Mouse (Mus musculus): ENCODE data around the gene Zbtb25. TPM values are rescaled to one million over a fixed set of nuclear protein-coding genes. Genes with fewer than 3 reads are reported as not detected.

The Zbtb25 gene
- total RNA-seq, 4 experiments from 2014 or later: 19.0 to 22.6 (median 20.8) TPM

DNA sequence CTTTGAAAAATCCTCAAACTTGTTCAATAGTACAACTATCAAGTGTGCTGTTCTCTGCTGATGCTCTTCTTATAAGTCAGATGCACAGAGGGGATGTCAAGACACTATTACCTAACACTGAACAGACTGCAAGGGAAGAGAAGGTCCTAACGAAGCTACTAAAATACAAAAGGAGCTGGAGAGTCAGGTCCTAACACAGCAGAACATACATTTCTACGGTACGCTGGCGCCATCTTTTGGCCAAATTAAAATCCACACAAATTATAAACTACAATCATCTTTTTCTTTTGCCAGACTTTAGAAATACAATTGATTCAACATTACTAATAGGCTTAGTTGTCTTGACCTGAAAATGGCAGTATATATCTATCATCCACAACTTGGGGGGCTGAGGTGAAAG is 28.3 kb downstream of the Zbtb25 start:
- peak in 1 of 2 experiments; percentile 57 for DNase-seq (ENCODE audit: low spot score in 2 of 2)

DNA sequence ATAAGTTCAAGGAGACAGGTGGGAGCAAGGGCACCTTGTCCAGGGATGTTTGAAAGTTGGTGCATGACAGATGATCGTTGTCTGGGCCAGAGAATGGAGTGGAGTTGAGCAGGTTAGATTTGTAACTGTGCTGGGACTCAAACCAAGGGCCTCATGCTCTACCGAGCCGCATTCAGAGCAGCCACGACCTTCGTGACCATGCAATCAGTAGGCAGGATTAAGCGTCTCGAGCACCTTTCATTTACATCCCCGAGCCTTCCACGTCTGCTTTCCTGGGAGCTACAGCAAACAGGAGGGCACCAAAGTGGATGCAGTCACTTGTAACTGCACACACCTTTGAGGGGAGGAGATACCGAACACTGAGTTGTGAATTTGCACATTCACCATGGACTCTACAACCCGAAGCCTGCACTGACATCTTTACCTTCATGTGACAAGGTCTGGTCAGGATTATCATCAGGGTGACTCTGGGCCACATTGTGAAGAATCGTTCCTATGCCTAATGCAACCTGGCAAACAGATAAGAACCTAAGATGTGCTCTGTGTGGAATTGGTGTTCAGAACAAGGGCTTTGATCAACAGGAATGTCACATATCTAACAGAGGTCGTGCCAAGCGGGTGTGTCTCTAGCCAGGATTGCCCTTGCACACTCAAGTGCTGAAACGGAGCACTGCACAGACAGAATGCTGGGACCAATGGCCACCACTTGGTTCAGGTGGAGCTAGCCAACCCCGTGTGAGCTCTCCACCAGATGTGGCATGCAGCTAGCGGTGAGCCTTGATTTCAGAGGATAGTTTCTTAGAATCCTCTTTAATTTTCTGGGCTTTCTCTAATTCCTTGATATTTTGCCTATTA is 33.1 kb downstream of the Zbtb25 start:
- no peak for DNase-seq (ENCODE audit: low spot score in 2 of 2)

DNA sequence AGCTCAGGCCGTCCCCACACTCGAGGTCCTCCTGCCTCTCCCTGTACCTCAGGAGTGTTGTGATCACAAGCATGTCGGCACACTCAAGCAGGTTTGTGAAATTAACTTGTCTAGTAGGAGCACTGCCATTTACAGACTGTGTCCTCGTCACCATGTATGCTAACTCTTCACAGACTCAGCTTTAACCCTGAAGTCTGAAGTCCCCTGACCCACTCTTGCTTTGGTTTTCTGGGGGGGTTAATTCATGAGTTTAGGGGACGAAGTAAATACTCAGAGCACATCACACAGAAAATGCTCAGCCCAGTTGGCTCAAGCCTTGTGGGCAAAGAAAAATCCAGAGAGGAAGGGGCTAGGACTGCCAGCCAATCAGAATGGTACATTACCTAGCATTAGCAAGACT is 33.8 kb downstream of the Zbtb25 start:
- DNase-seq (ENCODE audit: low spot score in 2 of 2): no peak

DNA sequence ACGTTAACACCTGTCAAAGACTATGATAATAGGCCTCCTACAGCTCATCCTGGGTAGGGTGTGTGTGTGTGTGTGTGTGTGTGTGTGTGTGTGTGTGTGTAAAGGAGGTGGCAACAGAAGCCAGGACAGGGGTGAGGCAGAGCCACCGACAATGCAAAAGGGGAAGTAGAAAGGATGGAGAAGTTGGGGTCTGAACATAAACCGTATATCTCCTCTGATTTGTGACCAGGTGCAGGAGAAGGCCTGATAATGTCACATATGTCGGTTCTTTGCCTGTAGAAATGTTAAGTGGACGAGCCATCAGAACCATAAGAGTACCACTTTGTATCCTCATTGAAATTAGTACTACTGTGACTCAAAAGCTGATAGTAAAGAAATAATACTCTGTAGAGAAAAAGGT is 35.7 kb downstream of the Zbtb25 start:
- DNase-seq (ENCODE audit: low spot score in 2 of 2): no peak

DNA sequence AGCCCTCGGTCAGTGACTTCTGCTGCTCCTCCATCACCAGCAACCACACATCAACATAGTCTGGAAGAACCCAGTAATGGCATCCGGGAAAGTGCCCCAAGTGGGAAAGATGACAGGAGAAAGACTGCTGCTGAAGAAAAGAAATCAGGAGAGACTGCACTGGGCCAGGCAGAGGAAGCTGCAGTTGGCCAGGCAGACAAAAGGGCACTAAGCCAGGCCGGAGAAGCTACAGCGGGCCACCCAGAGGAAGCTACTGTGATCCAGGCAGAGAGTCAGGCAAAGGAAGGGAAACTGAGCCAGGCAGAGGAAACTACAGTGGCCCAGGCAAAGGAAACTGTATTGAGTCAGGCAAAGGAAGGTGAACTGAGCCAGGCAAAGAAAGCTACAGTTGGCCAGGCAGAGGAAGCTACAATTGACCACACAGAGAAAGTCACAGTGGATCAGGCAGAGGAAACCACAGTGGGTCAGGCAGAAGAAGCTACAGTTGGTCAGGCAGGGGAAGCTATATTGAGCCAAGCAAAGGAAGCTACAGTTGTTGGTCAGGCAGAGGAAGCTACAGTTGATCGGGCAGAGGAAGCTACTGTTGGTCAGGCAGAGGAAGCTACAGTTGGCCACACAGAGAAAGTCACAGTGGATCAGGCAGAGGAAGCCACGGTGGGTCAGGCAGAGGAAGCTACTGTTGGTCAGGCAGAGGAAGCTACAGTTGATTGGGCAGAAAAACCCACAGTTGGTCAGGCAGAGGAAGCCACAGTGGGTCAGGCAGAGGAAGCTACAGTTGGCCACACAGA is 40.6 kb downstream of the Zbtb25 start:
- no peak for DNase-seq (ENCODE audit: low spot score in 2 of 2)

DNA sequence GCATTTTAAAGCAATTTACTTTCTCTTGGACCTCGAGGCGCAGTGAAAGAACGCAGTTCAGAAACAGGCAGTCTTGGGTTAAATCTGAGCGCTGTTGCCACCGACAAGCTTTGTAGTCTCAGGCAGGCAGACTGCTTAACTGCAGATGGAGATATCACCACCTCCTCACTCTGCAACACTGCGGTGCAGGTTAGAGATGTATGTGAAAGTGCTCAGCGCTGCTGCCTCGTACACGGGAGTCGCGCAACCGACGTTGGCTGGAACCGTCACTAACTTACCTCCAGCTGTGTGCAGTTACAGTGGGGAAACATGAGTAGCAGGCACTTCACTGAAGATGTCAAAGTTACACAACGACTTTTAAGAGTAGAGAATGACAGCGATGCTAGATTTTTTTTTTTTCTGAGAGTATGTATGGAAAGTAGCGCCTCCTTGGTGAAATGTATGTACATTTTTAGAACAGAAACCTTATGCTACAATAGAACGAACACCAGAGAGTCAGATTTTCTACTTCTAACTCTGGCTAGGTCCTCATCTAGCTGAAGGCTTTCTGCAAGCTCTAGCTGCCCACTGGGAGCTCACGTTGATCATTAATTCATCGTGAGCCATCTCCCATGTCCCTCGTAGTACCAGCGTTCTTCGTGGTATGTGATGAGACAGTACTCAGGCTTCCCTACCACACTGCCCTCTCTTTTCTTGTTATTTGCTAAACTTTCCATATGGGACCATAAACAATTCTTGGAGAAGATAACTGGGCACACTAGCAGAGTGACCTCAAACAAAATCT is 42.8 kb downstream of the Zbtb25 start:
- DNase-seq (ENCODE audit: low spot score in 2 of 2): peak in 1 of 2 experiments; percentile 62

DNA sequence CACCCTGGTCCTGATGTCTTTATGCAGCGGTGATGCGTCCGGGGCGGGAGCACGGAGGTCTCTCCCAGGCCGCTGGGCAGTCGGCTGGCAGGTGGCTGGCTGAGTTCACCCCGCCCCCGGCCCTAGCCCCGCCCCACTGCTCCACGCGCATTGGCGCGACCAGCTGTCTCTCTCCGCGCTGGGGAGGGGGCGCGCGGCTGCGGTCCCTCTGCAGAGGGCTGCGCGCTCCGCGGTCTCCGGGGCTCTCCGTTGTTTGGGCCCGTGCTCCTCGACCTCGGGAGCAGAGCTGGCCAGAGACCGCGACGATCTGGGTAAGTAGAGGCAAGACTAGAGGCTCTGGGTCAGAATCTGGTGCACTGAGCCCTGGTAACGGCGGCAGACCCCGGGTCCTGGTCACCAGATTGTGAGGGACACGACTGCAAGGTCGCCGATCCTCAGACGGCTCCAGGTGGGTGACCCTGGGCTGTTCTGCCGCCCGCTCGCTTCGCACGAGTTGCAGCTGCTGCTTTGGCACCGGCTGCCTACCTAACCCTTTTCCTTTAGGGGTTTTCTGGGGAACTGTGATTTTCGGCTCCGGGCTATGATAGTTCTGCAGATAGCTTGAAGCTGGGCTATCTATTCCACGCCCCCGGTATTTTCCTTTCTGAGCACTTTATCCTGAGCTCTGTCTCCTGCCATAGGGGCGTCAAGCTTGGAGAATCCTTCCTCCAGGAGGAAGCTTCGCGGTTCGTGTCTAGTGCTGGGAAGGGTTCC is 44.5 kb downstream of the Zbtb25 start, which contains the start of gene Akap5:
Gene Akap5 (plus strand): TSS at position 213 of the 753 bp plus-strand sequence.
- DNase-seq (ENCODE audit: low spot score in 2 of 2): peak in 1 of 2 experiments; percentile 61

DNA sequence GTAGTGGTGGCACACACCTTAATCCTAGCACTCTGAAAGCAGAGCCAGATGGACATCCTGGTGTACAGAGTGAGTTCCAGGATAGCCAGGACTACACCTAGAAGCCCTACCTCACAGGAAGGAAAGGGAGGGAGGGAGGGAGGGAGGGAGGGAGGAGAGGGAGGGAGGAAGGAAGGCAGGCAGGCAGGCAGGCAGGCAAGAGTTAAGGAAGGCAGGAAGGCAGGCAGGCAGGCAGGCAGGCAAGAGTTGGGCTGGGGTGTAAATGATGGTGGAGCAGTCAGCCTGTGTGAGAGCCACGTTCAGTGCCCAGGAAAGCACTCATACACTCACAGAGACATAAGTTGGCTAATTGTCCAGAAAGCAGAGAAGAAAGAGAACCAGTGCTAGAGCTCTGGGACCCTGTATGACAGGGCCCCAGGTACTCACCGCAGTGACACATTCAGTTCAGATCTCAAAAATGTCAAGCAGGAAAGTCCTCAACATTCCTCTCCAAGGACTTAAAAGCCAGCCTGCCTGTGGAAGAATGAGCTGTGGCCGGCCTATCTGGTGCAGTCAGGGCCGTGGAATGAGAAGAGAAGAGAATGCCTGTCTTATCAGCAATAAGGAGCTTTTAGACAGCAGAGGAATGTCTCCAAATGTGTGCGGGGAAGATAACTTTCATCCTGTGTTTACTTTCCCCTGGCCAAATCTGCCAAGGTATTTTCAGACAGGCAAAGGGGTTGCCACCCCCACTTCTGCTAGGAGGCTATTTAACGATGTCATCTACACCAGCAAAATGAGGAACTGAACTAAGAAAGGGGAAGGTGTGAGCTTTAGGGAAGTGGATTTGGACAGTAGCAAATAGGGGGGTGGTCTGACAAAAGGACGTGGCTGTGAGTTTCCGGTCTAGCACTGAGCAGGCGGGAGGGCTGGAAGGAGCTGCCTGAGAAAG is 50.9 kb downstream of the Zbtb25 start:
- DNase-seq (ENCODE audit: low spot score in 2 of 2): no peak

DNA sequence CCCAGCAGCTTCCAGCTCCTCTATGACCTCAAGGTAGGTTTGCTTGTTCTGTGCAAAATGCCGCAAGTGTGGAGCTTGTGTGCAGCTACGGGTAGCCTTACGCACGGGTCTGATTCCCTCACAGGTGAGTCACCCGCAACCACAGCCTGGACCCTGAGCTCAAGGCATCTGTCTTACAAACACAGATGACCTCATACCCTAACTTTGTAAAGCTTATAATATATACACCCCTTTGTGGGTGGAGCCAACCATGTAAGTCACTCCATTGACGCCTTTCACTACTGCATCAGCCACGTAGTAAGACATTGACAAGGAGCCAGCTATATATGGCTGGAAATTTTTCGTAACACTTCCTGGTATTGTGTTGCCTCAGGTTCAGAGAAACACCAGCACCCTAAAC is 57.5 kb downstream of the Zbtb25 start:
- no peak for DNase-seq (ENCODE audit: low spot score in 2 of 2)

DNA sequence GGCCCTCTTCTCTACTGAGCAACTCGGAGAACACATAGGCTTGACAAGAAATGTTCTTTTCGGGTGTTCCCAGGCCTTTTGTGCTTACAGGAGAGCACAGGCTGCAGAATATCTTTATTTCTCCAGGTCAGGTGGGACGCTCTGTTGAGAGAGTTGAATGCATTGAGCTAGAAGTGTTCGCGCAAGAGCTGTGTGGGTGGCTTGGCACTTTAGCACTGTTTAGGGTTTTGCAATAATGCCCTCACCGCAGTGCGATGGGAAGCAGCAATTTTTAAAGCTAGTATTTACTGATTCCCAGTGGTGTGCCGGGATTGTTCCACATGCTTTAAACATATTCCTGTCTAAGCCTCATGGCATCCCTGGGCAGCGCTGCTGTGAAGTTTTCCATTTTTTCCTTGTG is 58.2 kb downstream of the Zbtb25 start:
- DNase-seq (ENCODE audit: low spot score in 2 of 2): no peak

DNA sequence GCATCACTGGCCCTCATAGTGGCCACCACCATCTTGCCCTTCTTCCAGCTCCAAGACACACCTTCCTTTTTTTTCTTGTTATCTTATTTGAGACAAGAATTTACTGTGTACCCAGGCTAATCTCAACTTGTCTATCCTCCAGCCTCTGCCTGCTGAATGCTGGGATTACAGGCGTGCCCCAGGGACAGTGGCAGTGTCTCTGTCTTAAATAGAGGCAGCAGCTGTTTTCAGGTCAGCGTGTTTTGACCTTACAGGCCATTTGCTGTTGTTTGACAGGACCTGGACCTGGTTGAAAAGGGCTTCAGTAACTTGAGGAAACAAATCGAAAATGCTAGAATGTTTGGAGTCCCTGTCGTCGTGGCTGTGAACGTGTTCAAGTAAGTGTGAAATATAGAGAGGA is 58.8 kb downstream of the Zbtb25 start:
- DNase-seq (ENCODE audit: low spot score in 2 of 2): no peak

DNA sequence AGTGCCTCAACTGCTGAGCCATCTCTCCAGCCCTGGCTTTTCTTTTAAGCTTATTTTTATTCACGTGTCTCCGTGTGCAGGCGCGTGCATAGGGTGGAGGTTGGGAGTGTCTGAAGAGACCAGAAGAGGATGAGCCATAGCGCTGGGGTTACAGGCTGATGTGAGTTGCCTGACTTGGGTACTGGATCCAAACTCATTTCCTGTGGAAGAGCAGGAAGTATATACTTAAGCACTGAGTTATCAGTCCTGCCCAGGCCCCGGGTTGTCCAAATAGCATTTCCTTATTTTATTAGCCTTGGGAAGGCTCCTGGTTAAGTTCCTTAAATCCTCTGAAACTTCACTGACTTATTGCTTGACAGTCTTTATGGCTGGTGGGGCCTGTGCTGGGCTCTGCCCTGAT is 59.4 kb downstream of the Zbtb25 start:
- DNase-seq (ENCODE audit: low spot score in 2 of 2): no peak

DNA sequence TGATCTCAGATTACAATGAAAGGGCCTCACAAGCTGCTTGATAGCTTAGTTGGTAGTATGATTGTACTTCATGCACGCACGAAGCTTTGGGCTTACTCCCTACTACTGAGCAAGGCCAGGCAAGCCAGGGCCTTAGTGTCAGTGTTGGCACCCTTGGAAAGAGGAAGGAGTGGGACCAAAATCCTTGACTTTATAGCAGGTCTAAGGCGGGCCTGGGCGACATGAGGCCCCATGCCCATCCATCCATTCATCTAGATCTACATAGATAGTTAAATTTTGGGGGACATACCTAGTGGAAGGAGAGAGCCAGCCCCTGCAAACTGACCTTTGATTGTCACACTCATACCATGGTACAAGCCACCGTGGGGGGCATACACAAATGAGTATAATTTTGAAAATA is 61.0 kb downstream of the Zbtb25 start:
- DNase-seq (ENCODE audit: low spot score in 2 of 2): no peak

DNA sequence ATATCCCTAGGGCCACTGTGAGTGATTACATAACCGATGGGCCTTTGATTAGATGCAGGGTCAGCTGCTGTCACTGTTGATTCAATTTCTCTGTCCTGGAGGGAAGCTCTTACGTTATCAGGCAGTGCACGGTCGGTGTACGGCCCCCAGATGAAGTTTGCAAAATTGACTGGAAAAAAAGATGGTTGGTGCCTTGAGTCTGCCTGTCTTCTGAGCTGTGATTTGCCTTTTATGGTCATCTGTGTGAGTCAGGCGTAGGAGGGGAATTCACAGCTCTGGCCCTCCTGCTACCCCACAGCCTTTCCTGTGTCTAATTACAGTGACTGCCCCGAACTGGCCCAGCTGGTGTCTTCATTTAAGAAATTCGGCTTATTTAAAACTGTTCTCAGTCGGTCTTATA is 61.4 kb downstream of the Zbtb25 start:
- DNase-seq (ENCODE audit: low spot score in 2 of 2): peak in 1 of 2 experiments; percentile 88

DNA sequence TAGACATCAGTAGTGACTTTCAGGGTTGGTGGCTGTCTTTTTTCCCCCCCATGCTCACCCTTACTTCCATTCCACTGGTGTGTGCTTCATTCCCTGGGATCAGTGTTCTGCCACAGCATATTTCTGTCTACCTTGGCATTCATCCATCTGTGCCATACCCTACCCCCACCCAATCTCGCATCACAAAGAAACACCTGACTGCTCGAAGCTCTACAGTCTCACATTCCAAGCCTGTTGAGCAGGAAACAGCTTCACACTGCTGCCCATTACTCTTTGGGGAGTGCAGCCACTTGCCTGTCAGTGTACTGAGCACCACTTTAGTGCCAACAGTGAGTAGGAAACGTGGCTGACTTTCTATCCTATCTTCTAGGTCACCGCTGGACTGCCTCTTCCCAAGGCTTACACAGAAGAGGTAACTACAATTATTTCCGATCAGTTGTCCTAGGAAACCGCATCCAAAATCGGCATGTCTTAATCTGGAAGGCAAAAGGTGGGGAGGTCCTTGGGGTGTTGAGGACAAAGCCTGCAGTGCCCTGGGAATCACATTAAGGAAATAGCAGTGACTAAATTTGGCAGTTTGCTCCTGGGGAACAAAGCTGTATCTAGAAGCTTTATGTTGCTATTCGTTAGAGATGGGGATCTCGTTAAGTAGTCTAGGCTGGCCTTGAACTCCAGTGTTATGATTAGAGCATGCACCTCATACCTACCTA is 62.4 kb downstream of the Zbtb25 start:
- DNase-seq (ENCODE audit: low spot score in 2 of 2): no peak

DNA sequence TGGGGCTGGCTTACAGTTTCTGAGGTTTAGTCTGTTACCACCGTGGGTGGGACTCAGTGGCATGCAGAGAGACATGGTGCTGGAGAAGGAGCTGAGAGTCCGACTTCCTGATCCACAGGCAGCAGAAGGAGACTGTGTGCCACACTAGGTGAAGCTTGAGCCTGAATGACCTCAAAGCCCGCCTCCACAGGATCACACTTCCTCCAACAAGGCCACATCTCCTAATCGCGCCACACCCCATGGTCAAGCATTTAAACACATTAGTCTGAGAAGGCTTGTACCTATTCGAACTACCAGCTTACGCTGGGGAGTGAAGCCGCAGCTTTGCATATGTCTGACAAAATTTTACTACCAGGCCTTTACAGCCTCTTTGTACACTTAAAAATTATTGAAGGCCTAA is 64.3 kb downstream of the Zbtb25 start:
- no peak for DNase-seq (ENCODE audit: low spot score in 2 of 2)

DNA sequence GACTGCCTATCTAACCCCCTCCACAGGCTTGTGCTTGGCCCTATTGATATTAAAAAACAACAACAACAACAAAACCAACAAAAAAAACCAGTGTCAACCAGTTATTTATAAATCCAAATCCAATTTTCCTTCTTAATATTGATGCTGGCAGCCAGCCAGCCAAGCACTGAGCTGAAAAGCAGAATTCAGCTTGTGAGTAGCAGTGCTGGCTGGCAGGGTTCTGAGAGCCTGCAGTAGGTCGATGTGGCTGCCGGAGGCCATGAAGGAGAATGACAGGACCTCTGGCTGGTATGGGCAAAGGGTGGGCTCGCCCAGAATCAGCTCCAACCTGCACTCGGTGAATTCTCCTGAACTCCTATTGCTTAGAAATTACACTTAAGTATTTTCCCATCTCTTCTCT is 65.2 kb downstream of the Zbtb25 start:
- DNase-seq (ENCODE audit: low spot score in 2 of 2): no peak

DNA sequence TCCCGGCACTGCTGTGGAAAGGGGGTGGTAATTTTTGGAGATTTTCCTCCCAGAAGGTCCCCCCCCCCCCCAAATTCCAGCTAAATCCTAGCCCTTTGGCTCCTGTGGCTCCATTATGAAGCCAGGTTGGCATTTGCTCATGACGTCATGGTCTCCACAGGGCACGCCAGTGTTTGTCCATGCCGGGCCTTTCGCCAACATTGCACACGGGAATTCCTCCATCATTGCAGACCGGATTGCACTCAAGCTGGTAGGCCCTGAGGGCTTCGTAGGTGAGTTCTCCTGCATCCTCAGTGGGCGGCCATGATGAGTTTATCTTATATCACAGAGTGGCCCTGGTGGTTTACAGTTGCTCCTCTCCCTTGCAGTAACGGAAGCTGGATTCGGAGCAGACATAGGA is 65.9 kb downstream of the Zbtb25 start:
- DNase-seq (ENCODE audit: low spot score in 2 of 2): no peak

DNA sequence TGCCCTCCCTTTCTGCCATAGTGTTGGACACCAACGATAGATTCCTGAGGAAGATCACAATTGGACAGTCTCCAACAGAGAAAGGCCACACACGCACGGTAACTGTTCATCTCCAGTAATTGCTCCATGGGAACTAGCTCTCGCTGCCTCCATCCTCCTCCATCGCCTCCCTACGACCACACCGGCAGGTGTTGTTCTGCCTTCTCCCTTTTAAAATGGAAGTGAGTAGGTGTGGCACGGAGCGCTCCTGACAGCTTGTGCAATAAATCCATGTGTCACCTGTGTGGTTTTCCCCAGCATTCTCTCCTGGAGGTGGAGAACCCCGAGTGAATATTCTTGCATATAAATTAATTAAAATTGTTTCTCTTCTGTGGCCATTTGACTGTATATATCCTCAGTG is 69.0 kb downstream of the Zbtb25 start:
- peak in 1 of 2 experiments; percentile 65 for DNase-seq (ENCODE audit: low spot score in 2 of 2)

All from left cerebral cortex, adult 8-10 months (tissue).